Mouse (Mus musculus) CH12.LX (cell line): ENCODE results near the gene 2200002D01Rik. TPM values are rescaled to one million over a fixed set of nuclear protein-coding genes. Genes with fewer than 3 reads are reported as not detected.
A peak's percentile ranks its signal among the peaks of the same experiment; 100 is the strongest.

ENCODE experiments used
- DNase-seq: peaks from one replicate; pipeline ENCODE4 v3.0.0-alpha.2; 2013; ENCODE audit errors: extremely low read depth
- H3K27ac ChIP-seq: 2 replicates; pipeline ENCODE4 v1.5.1; 2012; ENCODE audit warnings: low read depth, mild to moderate bottlenecking, control low read depth, moderate library complexity; ENCODE audit not compliant: insufficient read depth
- H3K27me3 ChIP-seq: replicated peaks from 2 replicates; pipeline ENCODE3; 2012; ENCODE audit warnings: inconsistent platforms
- H3K36me3 ChIP-seq, 2 experiments: replicated peaks in 1 of 2; 2 replicates each; pipeline versions ENCODE3 to v1.6.1; 2012; ENCODE audit warnings: inconsistent platforms in 1 of 2, low read length in 1 of 2, mild to moderate bottlenecking in 1 of 2, mixed read lengths in 1 of 2, moderate library complexity in 1 of 2; ENCODE audit not compliant: control insufficient read depth in 1 of 2, insufficient read depth in 1 of 2
- H3K4me1 ChIP-seq, 2 experiments: 2 replicates each; pipeline ENCODE4 v1.6.1; 2012; ENCODE audit warnings: inconsistent platforms in 1 of 2, moderate library complexity in 1 of 2; ENCODE audit not compliant: insufficient read depth in 2 of 2, control insufficient read depth in 1 of 2
- H3K4me2 ChIP-seq: 2 replicates; pipeline ENCODE4 v1.6.1; 2012; ENCODE audit warnings: low read depth, mild to moderate bottlenecking, control low read depth; ENCODE audit not compliant: poor library complexity, insufficient read depth, severe bottlenecking
- H3K4me3 ChIP-seq, 3 experiments: fragments of 150-350 bp in 1 of 3; sonication (generic) in 1 of 3; replicated peaks in 1 of 3; 2 replicates each; pipeline versions ENCODE3 to v1.5.1; 2011 to 2012; ENCODE audit warnings: low read depth in 2 of 3, low read length in 2 of 3, mild to moderate bottlenecking in 2 of 3, moderate library complexity in 2 of 3, control low read depth in 1 of 3, improper control_type of control experiment in 1 of 3, inconsistent platforms in 1 of 3, mixed read lengths in 1 of 3; ENCODE audit not compliant: poor library complexity in 1 of 3
- H3K79me2 ChIP-seq: replicated peaks from 2 replicates; pipeline ENCODE4 v1.6.1; 2012; ENCODE audit warnings: mild to moderate bottlenecking, moderate library complexity; ENCODE audit not compliant: control insufficient read depth, poor library complexity, insufficient read depth, severe bottlenecking; ENCODE audit errors: extremely low read depth
- H3K9ac ChIP-seq: 2 replicates; pipeline ENCODE4 v1.6.1; 2012; ENCODE audit warnings: low read depth, mild to moderate bottlenecking, control low read depth, moderate library complexity; ENCODE audit not compliant: insufficient read depth
- H3K9me3 ChIP-seq: replicated peaks from 2 replicates; pipeline ENCODE3; 2012; ENCODE audit warnings: low read length, inconsistent platforms, mixed read lengths
- BHLHE40 ChIP-seq: IDR thresholded peaks from 2 replicates; pipeline ENCODE4 v1.6.1; 2011; ENCODE audit warnings: mild to moderate bottlenecking, low read depth, low read length, improper control_type of control experiment
- CHD2 ChIP-seq: IDR thresholded peaks from 2 replicates; pipeline ENCODE4 v1.6.1; 2011; ENCODE audit warnings: low read length, improper control_type of control experiment
- CTCF ChIP-seq, 2 experiments: IDR thresholded peaks in 1 of 2; conservative IDR thresholded peaks in 1 of 2; 2 replicates each; pipeline ENCODE4 v1.5.1; 2011 to 2012; ENCODE audit warnings: low read depth in 2 of 2, low read length in 2 of 2, improper control_type of control experiment in 1 of 2, inconsistent platforms in 1 of 2, mild to moderate bottlenecking in 1 of 2, moderate library complexity in 1 of 2
- E2F4 ChIP-seq: IDR thresholded peaks from 2 replicates; pipeline ENCODE4 v1.6.1; 2011; ENCODE audit warnings: low read depth, low read length, improper control_type of control experiment; ENCODE audit not compliant: insufficient replicate concordance
- ELF1 ChIP-seq: IDR thresholded peaks from 2 replicates; pipeline ENCODE4 v1.6.1; 2014; ENCODE audit warnings: low read depth, mild to moderate bottlenecking, inconsistent platforms, low read length, improper control_type of control experiment
- EP300 ChIP-seq: IDR thresholded peaks from 2 replicates; pipeline ENCODE4 v1.6.1; 2011; ENCODE audit warnings: low read length, improper control_type of control experiment
- ETS1 ChIP-seq: conservative IDR thresholded peaks from 2 replicates; pipeline ENCODE4 v1.6.1; 2012; ENCODE audit warnings: low read depth, mild to moderate bottlenecking, inconsistent platforms, low read length, improper control_type of control experiment, moderate library complexity
- GABPA ChIP-seq: IDR thresholded peaks from 2 replicates; pipeline ENCODE4 v1.6.1; 2012; ENCODE audit warnings: low read depth, low read length, improper control_type of control experiment, inconsistent platforms; ENCODE audit not compliant: insufficient replicate concordance
- HCFC1 ChIP-seq: IDR thresholded peaks from 2 replicates; pipeline ENCODE4 v1.6.1; 2012; ENCODE audit warnings: low read depth, mild to moderate bottlenecking, inconsistent platforms, low read length, improper control_type of control experiment
- IRF4 ChIP-seq: IDR thresholded peaks from 2 replicates; pipeline ENCODE4 v1.6.1; 2014; ENCODE audit warnings: low read depth, mild to moderate bottlenecking, inconsistent platforms, low read length, improper control_type of control experiment
- JUND ChIP-seq: conservative IDR thresholded peaks from 2 replicates; pipeline ENCODE4 v1.6.1; 2011; ENCODE audit warnings: low read depth, low read length, improper control_type of control experiment
- KAT2A ChIP-seq: IDR thresholded peaks from 2 replicates; pipeline ENCODE4 v1.6.1; 2012; ENCODE audit warnings: low read length, improper control_type of control experiment, inconsistent platforms; ENCODE audit not compliant: insufficient replicate concordance
- MAX ChIP-seq: IDR thresholded peaks from 2 replicates; pipeline ENCODE4 v1.6.1; 2011; ENCODE audit warnings: low read length, improper control_type of control experiment
- MAZ ChIP-seq: IDR thresholded peaks from 2 replicates; pipeline ENCODE4 v1.6.1; 2012; ENCODE audit warnings: low read depth, mild to moderate bottlenecking, inconsistent platforms, low read length, improper control_type of control experiment, moderate library complexity
- MEF2A ChIP-seq: IDR thresholded peaks from 2 replicates; pipeline ENCODE4 v1.6.1; 2014; ENCODE audit warnings: low read depth, mild to moderate bottlenecking, inconsistent platforms, low read length, improper control_type of control experiment, borderline replicate concordance
- MXI1 ChIP-seq: IDR thresholded peaks from 2 replicates; pipeline ENCODE4 v1.6.1; 2011; ENCODE audit warnings: mild to moderate bottlenecking, low read depth, low read length, improper control_type of control experiment
- MYC ChIP-seq: IDR thresholded peaks from 2 replicates; pipeline ENCODE4 v1.6.1; 2011; ENCODE audit warnings: low read depth, mild to moderate bottlenecking, improper control_type of control experiment, low read length
- NELFE ChIP-seq: IDR thresholded peaks from 2 replicates; pipeline ENCODE4 v1.6.1; 2011; ENCODE audit warnings: low read depth, low read length, improper control_type of control experiment
- PAX5 ChIP-seq: IDR thresholded peaks from 2 replicates; pipeline ENCODE4 v1.6.1; 2012; ENCODE audit warnings: low read length, inconsistent platforms, mixed read lengths
- POLR2A ChIP-seq: IDR thresholded peaks from 2 replicates; pipeline ENCODE4 v1.6.1; 2011; ENCODE audit warnings: low read depth, mild to moderate bottlenecking, improper control_type of control experiment, low read length
- RAD21 ChIP-seq: IDR thresholded peaks from 2 replicates; pipeline ENCODE4 v1.6.1; 2011; ENCODE audit warnings: low read depth, mild to moderate bottlenecking, low read length, improper control_type of control experiment, moderate library complexity
- RCOR1 ChIP-seq: conservative IDR thresholded peaks from 2 replicates; pipeline ENCODE4 v1.6.1; 2012; ENCODE audit warnings: low read depth, mild to moderate bottlenecking, inconsistent platforms, low read length, improper control_type of control experiment
- SIN3A ChIP-seq: IDR thresholded peaks from 2 replicates; pipeline ENCODE4 v1.6.1; 2012; ENCODE audit warnings: low read length, improper control_type of control experiment, inconsistent platforms
- SMC3 ChIP-seq: IDR thresholded peaks from 2 replicates; pipeline ENCODE4 v1.6.1; 2011; ENCODE audit warnings: low read depth, low read length, improper control_type of control experiment
- TBP ChIP-seq: conservative IDR thresholded peaks from 2 replicates; pipeline ENCODE4 v1.6.1; 2011; ENCODE audit warnings: low read depth, low read length, improper control_type of control experiment
- TCF12 ChIP-seq: IDR thresholded peaks from 2 replicates; pipeline ENCODE4 v1.6.1; 2014; ENCODE audit warnings: low read depth, mild to moderate bottlenecking, inconsistent platforms, low read length, improper control_type of control experiment
- UBTF ChIP-seq: IDR thresholded peaks from 2 replicates; pipeline ENCODE4 v1.6.1; 2012; ENCODE audit warnings: low read depth, mild to moderate bottlenecking, inconsistent platforms, low read length, improper control_type of control experiment, moderate library complexity
- USF1 ChIP-seq: IDR thresholded peaks from 2 replicates; pipeline ENCODE4 v1.6.1; 2014; ENCODE audit warnings: low read depth, mild to moderate bottlenecking, inconsistent platforms, low read length, improper control_type of control experiment
- USF2 ChIP-seq: conservative IDR thresholded peaks from 2 replicates; pipeline ENCODE4 v1.6.1; 2011; ENCODE audit warnings: low read depth, low read length, improper control_type of control experiment
- ZC3H11A ChIP-seq: IDR thresholded peaks from 2 replicates; pipeline ENCODE4 v1.6.1; 2012; ENCODE audit warnings: low read depth, mild to moderate bottlenecking, inconsistent platforms, low read length, improper control_type of control experiment
- ZNF384 ChIP-seq: IDR thresholded peaks from 2 replicates; pipeline ENCODE4 v1.6.1; 2012; ENCODE audit warnings: low read depth, low read length, improper control_type of control experiment, inconsistent platforms
- dilution Hi-C: fragments of 300-500 bp; cut with MboI; formaldehyde crosslinking; loops from 2 replicates; pipeline ENCODE4 v1.14.3; 2020; ENCODE audit warnings: low sequenced_read_pairs; ENCODE audit not compliant: extremely low pct_unique_long_range_greater_than_20kb, extremely low pct_ligation_motif_present
- in situ Hi-C: fragments of 300-500 bp; cut with MboI; formaldehyde crosslinking; loops from 3 replicates; pipeline ENCODE4 v1.14.3; 2019; ENCODE audit warnings: low sequenced_read_pairs, low pct_ligation_motif_present, low pct_unique_long_range_greater_than_20kb, mixed read lengths
- polyA plus RNA-seq: library from polyadenylated mRNA; unstranded; fragments of >175 nt; gene quantifications from 2 replicates; pipeline ENCODE4 v1.2.1, GENCODE M21; 2012; ENCODE audit warnings: low read depth; ENCODE audit not compliant: insufficient read length
- total RNA-seq, 2 experiments: library from RNA; depleted of rRNA; stranded (reverse); fragments of 300-350 nt in 1 of 2; fragments of >200 nt in 1 of 2; gene quantifications; 2 replicates each; pipeline ENCODE4 v1.2.3; 2012 to 2014

The 2200002D01Rik gene
- total RNA-seq (2012; rRNA removed) (3.7 and 5.8 TPM in 2 replicates), total RNA-seq (2014; rRNA removed) (not detected in 2 replicates), polyA plus RNA-seq (not detected in 2 replicates)

DNA sequence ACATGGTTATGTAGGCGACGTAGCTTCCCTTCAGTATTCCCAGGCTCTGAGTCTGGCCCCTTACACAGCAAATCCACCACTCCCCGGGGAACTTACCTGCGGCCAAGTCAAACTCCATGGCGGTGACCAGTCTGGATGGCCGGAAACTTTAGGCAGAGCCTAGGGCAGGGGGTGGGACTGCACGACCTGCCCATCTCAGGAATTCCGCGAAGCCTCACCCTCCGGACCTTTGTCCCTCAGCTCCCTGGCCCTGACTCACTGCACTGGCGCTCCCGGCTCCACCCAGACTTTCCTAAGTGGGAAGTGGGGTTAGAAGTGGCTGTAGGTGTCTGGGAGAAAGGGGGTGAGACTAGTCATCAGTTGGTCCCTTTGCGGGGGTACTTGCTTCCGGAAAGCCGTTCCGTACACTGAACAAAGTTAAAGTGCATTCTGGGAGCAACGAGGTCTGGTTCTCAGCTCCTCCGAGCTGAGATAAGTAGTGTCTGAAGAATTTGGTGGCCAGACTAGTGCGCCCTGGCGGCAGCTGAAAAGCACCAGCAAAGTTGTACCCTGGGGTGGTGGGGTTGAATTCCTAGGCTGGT is at the start of gene 2200002D01Rik:
Gene 2200002D01Rik (minus strand): TSS at position 206 of the 581 bp plus-strand sequence.
- H3K9me3 ChIP-seq, result no peaks in the 10 kb centered on the region
- TF ChIP-seq SIN3A, result no peak
- TF ChIP-seq POLR2A, result no peak
- no peak for TF ChIP-seq CHD2
- TF ChIP-seq EP300, result no peak
- no peak for TF ChIP-seq E2F4
- no peak for TF ChIP-seq ETS1
- no peak for TF ChIP-seq ZNF384
- no peak for TF ChIP-seq BHLHE40
- TF ChIP-seq RCOR1, result no peak
- TF ChIP-seq RAD21, result no peak
- no peak for TF ChIP-seq MAX
- no peak for TF ChIP-seq KAT2A
- no peak for TF ChIP-seq USF2
- no peak for TF ChIP-seq IRF4
- no peak within 1 kb of the TSS for H3K4me3 ChIP-seq
- H3K4me2 ChIP-seq, result no peak within 1 kb of the TSS
- H3K4me1 ChIP-seq, result no peaks in the 10 kb centered on the region
- no peak within 1 kb of the TSS for H3K9ac ChIP-seq
- H3K27ac ChIP-seq, result no peak within 1 kb of the TSS
- DNase-seq, result no peak
- in situ Hi-C loops, result loop anchor here (5.0 kb wide), 1 partner anchor 36 kb away; the partner anchor contains the start of gene Catsperg1
- H3K27me3 ChIP-seq, result no peaks in the 10 kb centered on the region
- H3K79me2 ChIP-seq, result no peaks in the 10 kb centered on the region
- H3K36me3 ChIP-seq, result peaks cover 29 to 57% of the 10 kb centered on the region in 2 experiments
- dilution Hi-C loops, result no loop called here

DNA sequence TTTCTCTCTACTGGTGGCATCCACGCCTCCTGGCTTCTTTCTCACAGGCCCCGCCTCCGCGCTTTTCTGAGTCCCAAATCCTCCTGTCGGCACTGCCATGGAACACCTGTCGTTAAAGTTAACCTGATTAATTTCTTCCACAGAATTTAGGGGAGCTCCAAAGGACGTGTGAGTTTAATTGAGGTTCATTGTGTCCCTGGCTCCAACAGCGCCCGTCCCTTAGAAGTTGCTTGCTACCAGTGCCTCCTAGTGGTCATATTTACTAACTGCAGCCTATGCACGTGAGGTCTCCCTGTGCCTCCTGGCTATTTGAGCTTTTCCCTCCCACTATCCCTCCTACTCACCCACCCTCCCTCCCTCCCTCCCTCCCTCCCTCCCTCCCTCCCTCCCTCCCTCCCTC is 48.7 kb upstream of the 2200002D01Rik start:
- no peaks in the 10 kb centered on the region for H3K9me3 ChIP-seq
- H3K4me2 ChIP-seq, result no peak overlapping the region
- no peak overlapping the region for H3K9ac ChIP-seq
- H3K27me3 ChIP-seq, result peaks cover 32% of the 10 kb centered on the region
- H3K4me3 ChIP-seq, result no peak overlapping the region
- peak; percentile 70 for DNase-seq
- H3K36me3 ChIP-seq, result no peaks in the 10 kb centered on the region
- peaks cover 5 to 41% of the 10 kb centered on the region in 2 experiments for H3K4me1 ChIP-seq
- in situ Hi-C loops (no loop called here), dilution Hi-C loops (no loop called here)
- no peaks in the 10 kb centered on the region for H3K79me2 ChIP-seq
- no peak overlapping the region for H3K27ac ChIP-seq
- TF ChIP-seq MAX, result no peak
- no peak for TF ChIP-seq ELF1
- peak; percentile 76 for TF ChIP-seq SMC3
- no peak for TF ChIP-seq NELFE
- TF ChIP-seq MXI1, result no peak
- peak; percentile 34; the same call in 1 of the 2 replicates for TF ChIP-seq ZC3H11A
- TF ChIP-seq GABPA, result no peak
- peak; percentile 96 for TF ChIP-seq BHLHE40
- TF ChIP-seq IRF4, result 0 out of 2 replicates have a peak, but pooled peaks have one; percentile 15
- no peak for TF ChIP-seq UBTF
- no peak for TF ChIP-seq CHD2
- no peak for TF ChIP-seq ZNF384
- TF ChIP-seq MEF2A, result no peak
- TF ChIP-seq MAZ, result no peak
- TF ChIP-seq JUND, result no peak
- TF ChIP-seq USF1, result no peak
- no peak for TF ChIP-seq SIN3A
- no peak for TF ChIP-seq ETS1
- peak; percentile 75 to 90 for TF ChIP-seq CTCF (conservative IDR thresholded peaks at IDR 0.05 in 1 of 2, IDR thresholded peaks at IDR 0.05 in 1 of 2; ENCODE audit: low read depth in 2 of 2, low read length in 2 of 2)
- peak; percentile 61; the same call in 1 of the 2 replicates for TF ChIP-seq MYC
- TF ChIP-seq HCFC1, result no peak
- no peak for TF ChIP-seq KAT2A
- TF ChIP-seq RAD21, result peak; percentile 86
- no peak for TF ChIP-seq PAX5
- TF ChIP-seq USF2, result no peak
- no peak for TF ChIP-seq TCF12
- no peak for TF ChIP-seq TBP
